Mouse (Mus musculus) midbrain, embryonic 11.5 days (tissue): ENCODE measurements around the gene Mogat2. TPM values are rescaled to one million over a fixed set of nuclear protein-coding genes. Genes with fewer than 3 reads are reported as not detected.

Source experiments
- ATAC-seq: fragments of 200-750 bp; cut with Nextera tagmentation; 2 replicates; pipeline ENCODE4 v1.8.0; 2017; ENCODE audit warnings: moderate TSS enrichment, moderate library complexity; ENCODE audit not compliant: low FRiP score
- DNase-seq: peaks from one replicate; pipeline ENCODE4 v3.0.0; 2015; ENCODE audit warnings: low spot score; ENCODE audit errors: missing footprints
- H3K27ac ChIP-seq: fragments of 300-500 bp; sonication (generic); 2 replicates; pipeline ENCODE4 v1.5.1; 2014; ENCODE audit warnings: low read depth, low read length
- H3K27me3 ChIP-seq: fragments of 300-500 bp; sonication (generic); 2 replicates; pipeline ENCODE4 v1.6.1; 2014; ENCODE audit warnings: mild to moderate bottlenecking, low read length, moderate library complexity, mixed read lengths; ENCODE audit not compliant: control insufficient read depth, insufficient read depth
- H3K36me3 ChIP-seq: fragments of 300-500 bp; sonication (generic); 2 replicates; pipeline ENCODE4 v1.6.1; 2014; ENCODE audit warnings: mild to moderate bottlenecking, low read length, moderate library complexity, mixed read lengths; ENCODE audit not compliant: control insufficient read depth, insufficient read depth
- H3K4me1 ChIP-seq: fragments of 300-500 bp; sonication (generic); 2 replicates; pipeline ENCODE4 v1.6.1; 2014; ENCODE audit warnings: low read length; ENCODE audit not compliant: control insufficient read depth, insufficient read depth
- H3K4me2 ChIP-seq: fragments of 300-500 bp; sonication (generic); 2 replicates; pipeline ENCODE4 v1.6.1; 2014; ENCODE audit warnings: mild to moderate bottlenecking, moderate library complexity
- H3K4me3 ChIP-seq: fragments of 300-500 bp; sonication (generic); 2 replicates; pipeline ENCODE4 v1.5.1; 2014; ENCODE audit warnings: low read depth, low read length
- H3K9ac ChIP-seq: fragments of 300-500 bp; sonication (generic); 2 replicates; pipeline ENCODE4 v1.6.1; 2014; ENCODE audit warnings: low read length
- H3K9me3 ChIP-seq: fragments of 300-500 bp; sonication (generic); 2 replicates; pipeline ENCODE4 v1.6.1; 2016; ENCODE audit warnings: low read length; ENCODE audit not compliant: control insufficient read depth
- WGBS: fragments of 180-500 bp; shearing (Covaris S2); extraction: QIAGEN DNeasy Blood & Tissue Kit; methylation state at CpG from one replicate; pipeline ENCODE4 v1.1.7; 2014; 5-methylcytosine and 5-hydroxymethylcytosine counted together
- polyA plus RNA-seq: library from polyadenylated mRNA; unstranded; fragments of >200 nt; fragmentation: Nextera tagmentation; extraction: Ambion mirVana; gene quantifications from 2 replicates; pipeline ENCODE4 v1.2.1, GENCODE M21; 2014

The Mogat2 gene
- polyA plus RNA-seq, 1 experiment from 2014 or later, result 13.0 TPM

DNA sequence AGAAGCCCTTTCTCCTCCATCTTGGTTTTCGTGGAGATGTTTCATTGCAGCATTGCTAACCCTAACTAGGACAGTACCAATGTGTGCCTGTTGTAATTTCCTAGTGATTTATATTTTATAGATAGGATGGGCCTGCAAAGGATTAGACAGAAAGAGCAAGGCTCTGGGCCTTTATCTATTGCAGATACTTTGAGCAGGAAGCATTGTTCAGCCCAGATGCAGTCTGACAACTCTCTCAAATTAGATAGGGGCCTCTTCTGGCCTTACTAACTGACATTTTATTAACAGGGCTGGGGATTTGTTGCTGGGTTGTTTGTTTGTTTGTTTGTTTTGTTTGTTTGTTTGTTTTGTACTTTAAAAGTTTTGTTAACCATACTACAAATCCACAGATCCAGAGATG lies 25.4 kb downstream of the Mogat2 start:
- DNase-seq (no peak), ATAC-seq (no peak)
- Histone ChIP-seq H3K4me2 (no peak overlapping the region), H3K27me3 (no peaks in the 10 kb centered on the region), H3K9me3 (no peaks in the 10 kb centered on the region), H3K36me3 (no peaks in the 10 kb centered on the region), H3K4me1 (no peaks in the 10 kb centered on the region), H3K27ac (no peak overlapping the region), H3K4me3 (no peak overlapping the region), H3K9ac (no peak overlapping the region)
- WGBS, result 86% methylated on average over 1 of the region's 1 CpGs

DNA sequence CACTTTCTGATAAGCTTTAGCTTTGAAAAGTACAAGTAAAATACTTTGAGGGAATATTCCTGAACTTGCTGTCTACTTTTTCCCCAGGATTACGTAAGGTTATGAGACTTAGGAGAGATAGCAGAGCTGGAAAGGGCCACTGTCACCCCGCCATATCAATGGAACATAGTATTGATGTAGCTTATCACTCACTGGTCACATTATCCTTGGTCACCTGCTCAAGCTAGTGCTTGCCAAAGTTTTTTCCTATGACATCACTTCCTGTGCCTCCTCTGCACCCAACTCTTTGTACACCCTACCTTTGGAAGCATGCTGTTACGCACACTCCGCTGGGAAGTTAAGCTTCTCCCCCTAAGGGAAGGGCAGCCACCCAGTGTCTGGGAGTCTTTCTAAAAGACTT lies 29.7 kb downstream of the Mogat2 start:
- Histone ChIP-seq H3K27ac (no peak overlapping the region), H3K4me1 (no peaks in the 10 kb centered on the region), H3K4me3 (no peak overlapping the region), H3K27me3 (no peaks in the 10 kb centered on the region), H3K9me3 (no peaks in the 10 kb centered on the region), H3K4me2 (no peak overlapping the region), H3K9ac (no peak overlapping the region), H3K36me3 (no peaks in the 10 kb centered on the region)
- no peak for DNase-seq
- ATAC-seq, result no peak
- WGBS, result 90% methylated on average over 4 of the region's 4 CpGs

DNA sequence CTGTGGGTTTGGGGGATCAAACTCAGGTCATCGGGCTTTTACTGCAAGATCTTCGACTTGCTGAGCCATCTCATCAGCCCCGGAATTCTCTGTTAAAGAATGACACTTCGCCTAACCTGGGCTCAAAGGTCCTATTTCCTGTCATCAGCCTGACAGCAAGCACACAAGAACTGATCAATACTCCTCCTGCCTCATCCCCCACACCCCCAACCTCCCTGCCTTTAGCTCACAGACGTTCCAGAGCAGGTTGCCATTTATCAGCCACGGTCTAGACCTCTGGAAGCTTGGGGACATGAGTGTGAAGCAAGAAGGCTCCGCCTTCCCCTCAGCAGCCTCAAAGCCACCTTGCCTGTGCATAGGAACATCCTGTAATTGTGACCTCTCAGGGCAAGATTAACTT lies 32.1 kb downstream of the Mogat2 start:
- Histone ChIP-seq H3K27me3 (no peaks in the 10 kb centered on the region), H3K4me2 (no peak overlapping the region), H3K9ac (no peak overlapping the region), H3K36me3 (no peaks in the 10 kb centered on the region), H3K4me1 (no peaks in the 10 kb centered on the region), H3K4me3 (no peak overlapping the region), H3K9me3 (no peaks in the 10 kb centered on the region), H3K27ac (no peak overlapping the region)
- 77% methylated on average over 7 of the region's 7 CpGs for WGBS
- no peak for ATAC-seq
- no peak for DNase-seq

DNA sequence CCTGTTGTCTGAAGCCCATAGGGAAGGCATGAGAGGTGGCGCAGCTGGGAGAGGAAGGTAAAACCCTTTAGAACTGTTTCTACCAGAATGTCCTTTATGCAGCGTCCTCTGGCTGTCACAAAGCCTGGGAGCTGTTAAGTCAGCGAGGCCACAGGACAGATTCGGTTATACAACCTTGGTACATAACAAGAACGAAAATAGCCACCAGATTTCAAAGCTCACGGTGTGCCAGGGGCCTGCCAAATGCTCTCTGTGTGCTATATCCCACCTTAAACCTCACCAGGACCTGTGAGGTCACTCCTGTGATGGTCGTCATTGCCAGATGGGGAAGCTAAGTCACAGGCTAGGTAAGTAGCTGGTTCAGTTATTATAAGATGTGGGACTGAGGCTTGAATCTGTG lies 36.3 kb downstream of the Mogat2 start:
- H3K9ac ChIP-seq, result no peak overlapping the region
- no peaks in the 10 kb centered on the region for H3K36me3 ChIP-seq
- H3K9me3 ChIP-seq, result no peaks in the 10 kb centered on the region
- H3K4me2 ChIP-seq, result no peak overlapping the region
- H3K27me3 ChIP-seq, result no peaks in the 10 kb centered on the region
- no peak overlapping the region for H3K4me3 ChIP-seq
- no peak overlapping the region for H3K27ac ChIP-seq
- H3K4me1 ChIP-seq, result no peaks in the 10 kb centered on the region
- ATAC-seq (no peak), DNase-seq (no peak)
- WGBS, result 83% methylated on average over 7 of the region's 7 CpGs

DNA sequence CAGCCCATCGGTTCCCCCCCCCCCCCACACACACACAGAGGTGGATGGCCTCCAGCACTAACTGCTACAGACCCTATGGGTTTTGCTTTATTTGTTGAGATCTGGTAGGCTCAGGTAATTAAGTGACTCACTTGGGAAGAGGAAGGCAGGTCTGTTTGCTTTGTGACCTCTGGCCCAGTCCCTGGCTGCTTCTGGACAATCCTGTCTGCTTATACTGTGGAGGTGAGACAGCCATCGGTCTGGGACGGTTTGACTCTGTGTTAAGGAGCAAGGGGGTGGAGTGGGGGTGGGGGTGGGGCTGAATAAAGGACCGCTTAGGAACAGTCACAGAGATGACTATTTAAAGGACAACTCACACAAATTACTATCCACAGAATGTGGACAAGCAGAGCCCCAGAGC lies 38.1 kb downstream of the Mogat2 start:
- DNase-seq (no peak), ATAC-seq (no peak)
- no peak overlapping the region for H3K27ac ChIP-seq
- no peak overlapping the region for H3K4me2 ChIP-seq
- no peak overlapping the region for H3K4me3 ChIP-seq
- no peaks in the 10 kb centered on the region for H3K4me1 ChIP-seq
- WGBS, result 53% methylated on average over 4 of the region's 4 CpGs
- no peaks in the 10 kb centered on the region for H3K36me3 ChIP-seq
- H3K27me3 ChIP-seq, result no peaks in the 10 kb centered on the region
- H3K9ac ChIP-seq, result no peak overlapping the region
- no peaks in the 10 kb centered on the region for H3K9me3 ChIP-seq

DNA sequence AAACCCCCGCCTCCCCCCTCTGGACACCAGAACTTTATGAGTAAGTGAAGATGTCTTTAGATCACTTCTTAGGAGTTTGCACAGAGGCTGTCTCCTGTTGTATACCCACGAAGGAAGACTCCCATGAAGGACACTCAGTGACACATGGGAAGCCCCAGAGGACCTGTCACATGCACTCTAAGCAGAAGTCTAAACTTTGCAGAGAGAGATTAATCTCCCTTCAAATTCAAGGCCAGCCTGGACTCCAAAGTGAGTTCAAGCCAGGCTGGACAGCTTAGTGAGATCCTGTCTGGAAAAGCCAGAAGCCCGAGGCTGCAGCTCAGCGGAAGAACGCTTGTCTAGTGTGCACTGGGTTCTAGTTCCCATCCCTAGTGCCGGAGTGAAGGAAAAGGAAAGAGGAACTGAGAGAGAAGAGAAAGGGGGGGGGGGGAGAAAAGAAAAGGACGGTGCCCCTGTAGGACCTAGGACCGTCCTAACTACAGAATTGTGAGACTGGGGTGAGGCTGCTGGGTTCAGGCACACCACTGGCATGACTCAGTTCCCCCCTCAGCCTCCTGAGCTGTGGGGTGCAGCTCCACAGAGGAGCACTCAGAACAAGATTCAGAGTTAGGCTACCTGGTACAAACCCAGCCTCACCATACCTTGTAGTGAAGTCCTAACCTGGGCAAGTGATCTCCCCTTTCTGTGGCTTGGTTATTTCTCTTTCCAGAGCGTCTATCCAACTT lies 38.8 kb downstream of the Mogat2 start:
- no peak overlapping the region for H3K4me2 ChIP-seq
- ATAC-seq (no peak), DNase-seq (peak; percentile 66)
- H3K9me3 ChIP-seq, result no peaks in the 10 kb centered on the region
- no peak overlapping the region for H3K4me3 ChIP-seq
- H3K36me3 ChIP-seq, result no peaks in the 10 kb centered on the region
- no peaks in the 10 kb centered on the region for H3K4me1 ChIP-seq
- no peaks in the 10 kb centered on the region for H3K27me3 ChIP-seq
- 86% methylated on average over 9 of the region's 9 CpGs for WGBS
- no peak overlapping the region for H3K9ac ChIP-seq
- H3K27ac ChIP-seq, result no peak overlapping the region

DNA sequence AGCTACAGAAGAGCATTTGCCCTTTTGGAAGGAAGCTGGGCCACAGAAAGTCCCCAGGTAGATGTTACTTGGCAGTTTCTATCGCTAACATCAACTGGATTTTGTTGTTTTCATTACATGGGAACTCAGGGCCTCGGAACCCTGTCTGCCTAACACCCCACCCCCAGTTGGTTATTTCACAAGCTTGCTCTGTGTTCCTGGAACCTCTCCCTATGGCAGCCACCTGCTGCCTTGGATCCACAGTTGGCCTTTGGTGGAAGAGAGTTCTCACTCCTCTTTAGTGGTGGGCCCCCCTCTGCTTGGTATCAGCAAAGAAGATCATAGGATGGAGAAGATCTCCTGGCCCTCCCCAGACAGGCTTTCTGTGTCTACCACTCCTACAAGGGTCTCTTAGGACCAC lies 39.6 kb downstream of the Mogat2 start:
- 91% methylated on average over 2 of the region's 2 CpGs for WGBS
- Histone ChIP-seq H3K4me1 (no peaks in the 10 kb centered on the region), H3K4me3 (no peak overlapping the region), H3K9ac (no peak overlapping the region), H3K36me3 (no peaks in the 10 kb centered on the region), H3K27ac (no peak overlapping the region), H3K27me3 (no peaks in the 10 kb centered on the region), H3K9me3 (no peaks in the 10 kb centered on the region), H3K4me2 (no peak overlapping the region)
- DNase-seq, result no peak
- no peak for ATAC-seq

DNA sequence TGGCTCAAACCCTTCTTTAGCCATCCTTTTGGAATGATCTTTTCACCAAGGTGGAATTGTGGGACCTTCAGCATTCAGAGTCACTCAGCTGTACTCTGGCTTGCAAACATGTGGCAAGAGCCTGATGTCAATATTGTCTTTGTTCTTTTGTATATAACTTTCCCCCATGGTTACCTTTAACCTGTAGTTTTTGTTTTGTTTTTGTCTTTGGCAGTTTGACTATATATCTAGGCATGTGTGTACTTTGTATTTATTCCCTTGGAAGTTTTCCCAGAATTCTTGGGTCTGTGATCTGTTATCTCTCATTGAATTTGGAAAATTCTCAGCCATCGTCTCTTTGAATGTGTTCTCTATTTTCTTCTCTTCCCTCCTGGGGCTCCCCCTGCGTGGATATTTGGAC lies 43.9 kb downstream of the Mogat2 start:
- WGBS, result 60% methylated on average over 2 of the region's 2 CpGs
- Histone ChIP-seq H3K4me1 (no peaks in the 10 kb centered on the region), H3K9ac (no peak overlapping the region), H3K4me2 (no peak overlapping the region), H3K27ac (no peak overlapping the region), H3K9me3 (no peaks in the 10 kb centered on the region), H3K4me3 (no peak overlapping the region), H3K27me3 (no peaks in the 10 kb centered on the region), H3K36me3 (no peaks in the 10 kb centered on the region)
- DNase-seq (peak; percentile 21), ATAC-seq (no peak)

DNA sequence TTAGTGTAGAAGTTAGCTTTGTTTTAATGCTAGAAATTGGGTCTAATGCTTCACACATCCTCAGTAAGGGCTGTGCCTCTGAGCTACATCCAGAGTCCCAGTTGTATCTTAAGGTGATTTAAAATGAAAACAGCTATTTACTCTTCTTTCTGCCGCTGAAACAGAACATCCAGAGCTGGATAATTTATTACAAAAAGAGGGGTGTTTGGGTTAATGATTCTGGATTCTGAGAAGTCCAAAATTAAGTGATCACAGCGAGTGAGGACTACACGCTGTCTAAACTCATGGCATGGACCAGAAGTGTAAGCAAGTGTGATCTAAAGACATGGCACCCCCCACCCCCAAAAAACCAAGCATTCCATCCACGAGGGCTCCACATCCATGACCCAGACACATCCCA lies 44.5 kb downstream of the Mogat2 start:
- Histone ChIP-seq H3K36me3 (no peaks in the 10 kb centered on the region), H3K4me1 (no peaks in the 10 kb centered on the region), H3K4me2 (no peak overlapping the region), H3K9me3 (no peaks in the 10 kb centered on the region), H3K27ac (no peak overlapping the region), H3K9ac (no peak overlapping the region), H3K27me3 (no peaks in the 10 kb centered on the region), H3K4me3 (no peak overlapping the region)
- no peak for ATAC-seq
- peak; percentile 14 for DNase-seq
- WGBS, result 92% methylated on average over 4 of the region's 4 CpGs
